Mouse (Mus musculus): ENCODE results near the gene Hrh1.

Gene Hrh1

DNA sequence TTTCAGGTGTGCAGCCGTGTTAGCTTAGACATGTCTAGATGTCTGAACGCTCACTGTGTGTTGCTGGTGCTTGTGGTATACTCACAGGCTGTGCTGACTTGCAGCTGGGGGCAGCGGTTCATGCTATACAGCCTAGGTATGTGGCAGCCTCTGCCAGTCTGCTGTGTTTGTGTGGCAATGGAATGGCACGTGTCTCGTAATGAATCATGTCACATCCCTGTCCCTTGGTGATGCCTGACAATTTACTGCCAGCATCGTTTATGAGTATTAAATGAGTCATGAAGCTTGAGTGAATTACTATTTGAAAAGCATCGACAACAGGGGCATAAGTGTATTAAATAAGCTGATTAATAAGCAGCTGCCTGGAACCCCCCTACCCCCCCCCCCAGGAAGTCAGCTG is 9.3 kb downstream of the Hrh1 start:
- DNase-seq: no peak

DNA sequence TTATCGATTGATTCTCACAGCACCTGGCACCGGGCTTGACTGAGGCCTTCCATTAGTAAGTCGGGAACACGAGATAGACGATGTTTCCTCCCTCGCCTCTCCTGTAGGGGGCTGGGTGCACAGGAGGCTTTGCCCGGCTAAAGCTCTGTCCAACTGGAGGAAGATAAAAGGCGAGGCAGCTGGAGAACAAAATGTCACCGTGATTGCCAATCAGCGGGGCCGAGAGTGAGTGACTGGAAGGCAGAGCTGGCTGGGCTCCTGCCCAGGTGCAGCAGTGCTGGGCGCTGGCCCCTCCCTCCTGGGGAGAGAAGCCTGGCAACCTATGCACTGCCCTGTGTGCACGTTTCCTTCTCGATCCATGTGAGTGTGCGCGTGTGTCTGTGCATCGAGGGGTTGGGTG is 10.5 kb downstream of the Hrh1 start:
- DNase-seq: no peak

DNA sequence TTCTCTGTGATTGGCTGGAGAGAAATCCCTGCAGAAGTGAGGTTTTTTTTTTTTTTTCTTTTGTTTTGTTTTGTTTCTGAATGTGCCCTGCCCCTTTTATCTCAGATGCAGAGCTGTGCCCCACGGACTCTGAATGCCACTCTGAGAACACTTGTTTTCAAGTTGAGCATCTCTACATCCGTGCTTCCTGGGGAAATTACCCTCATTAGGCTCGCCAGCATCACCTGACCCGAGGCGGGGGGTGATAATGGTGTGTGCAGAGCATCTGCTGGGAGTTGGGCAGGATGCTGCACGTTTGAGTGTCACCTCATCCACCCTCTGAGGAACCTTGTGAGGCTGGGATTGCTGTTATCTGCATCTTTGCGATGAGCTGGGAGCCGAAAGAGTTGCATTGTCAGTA is 14.2 kb downstream of the Hrh1 start:
- DNase-seq: no peak

- DNase-seq: no peak
Measured at GRCm38 (mm10) chr6:114414510-114414909, 16.8 kb downstream of the Hrh1 start.

DNA sequence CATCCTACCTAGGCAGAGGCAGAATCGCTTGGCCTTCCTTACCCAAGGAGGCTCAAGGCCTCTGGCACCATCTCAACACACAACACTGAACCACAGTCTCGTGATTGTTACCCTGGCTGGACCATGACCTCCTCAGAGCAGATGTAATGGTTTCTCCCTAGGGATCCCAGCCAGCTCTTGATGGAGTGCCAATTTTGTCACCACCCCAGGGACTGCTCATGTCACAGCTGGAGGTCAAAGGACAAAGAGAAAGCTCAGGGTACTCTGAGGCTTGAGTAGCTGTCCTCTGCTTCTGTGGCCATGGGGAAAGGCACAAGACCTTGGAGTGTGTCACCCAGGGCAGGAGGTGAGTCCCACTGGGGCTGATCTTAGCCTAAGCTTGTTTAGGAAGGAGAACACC is 20.3 kb downstream of the Hrh1 start:
- peak; percentile 53 for DNase-seq

DNA sequence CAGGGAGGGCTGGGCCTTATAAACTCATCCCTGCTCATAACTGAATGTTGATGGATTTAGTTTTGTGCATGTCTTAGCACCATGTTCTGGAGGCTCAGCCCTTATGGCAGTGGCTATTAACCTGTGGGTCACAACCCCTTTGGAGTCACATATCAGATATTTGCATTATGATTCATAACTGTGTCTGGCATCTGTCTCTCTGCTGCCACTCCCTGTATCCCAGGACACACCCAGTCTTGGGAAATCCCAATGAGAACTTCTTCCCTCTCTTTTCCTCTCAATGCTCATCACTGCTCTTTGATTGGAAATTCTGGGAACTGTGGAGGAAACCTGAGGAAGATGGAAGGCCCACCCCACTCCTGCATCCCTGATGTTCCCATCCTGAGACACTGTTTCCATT is 23.3 kb downstream of the Hrh1 start:
- DNase-seq: no peak

- peak; percentile 38 for DNase-seq
Measured at GRCm38 (mm10) chr6:114423051-114423676, 25.4 kb downstream of the Hrh1 start.

DNA sequence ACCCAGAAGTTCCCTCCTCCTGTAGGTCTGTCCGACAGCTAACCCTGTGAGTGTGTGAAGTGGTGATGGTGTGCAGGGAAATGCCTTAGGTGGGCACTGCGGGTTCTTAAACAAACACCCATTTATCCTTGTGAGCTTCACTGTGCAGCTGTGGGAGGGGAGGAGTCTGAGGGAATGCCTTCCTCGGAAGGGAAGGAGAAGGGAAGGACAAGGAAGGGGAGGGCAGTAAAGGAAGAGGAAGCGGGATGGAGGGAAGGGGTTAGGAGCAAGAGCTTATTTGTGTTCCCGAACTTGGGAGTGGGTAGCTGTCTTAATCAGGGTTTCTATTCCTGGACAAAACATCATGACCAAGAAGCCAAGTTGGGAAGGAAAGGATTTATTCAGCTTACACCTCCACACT is 27.6 kb downstream of the Hrh1 start:
- no peak for DNase-seq

GRCm38 (mm10) chr6:114427641-114428040 is 29.9 kb downstream of the Hrh1 start:
- DNase-seq: no peak

DNA sequence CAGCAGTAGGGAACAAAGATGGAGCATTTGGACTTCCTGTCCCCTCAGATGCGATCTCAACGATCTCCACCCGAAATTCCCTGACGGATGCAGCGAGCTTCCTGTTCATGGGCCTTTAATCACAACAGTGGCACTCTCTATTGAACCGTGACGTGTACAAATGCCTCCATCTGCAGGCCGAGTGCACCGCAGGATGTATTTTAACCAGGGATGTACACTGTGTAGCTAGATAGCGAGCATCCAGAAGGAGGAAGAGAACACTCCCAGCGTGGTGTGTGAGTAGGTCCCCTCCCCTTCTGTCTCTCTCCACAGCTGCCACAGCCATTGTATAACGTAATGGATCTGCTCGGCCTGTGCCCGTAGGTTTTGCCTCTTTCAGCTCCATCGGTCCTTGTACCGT is 31.1 kb downstream of the Hrh1 start:
- peak; percentile 59 for DNase-seq

DNA sequence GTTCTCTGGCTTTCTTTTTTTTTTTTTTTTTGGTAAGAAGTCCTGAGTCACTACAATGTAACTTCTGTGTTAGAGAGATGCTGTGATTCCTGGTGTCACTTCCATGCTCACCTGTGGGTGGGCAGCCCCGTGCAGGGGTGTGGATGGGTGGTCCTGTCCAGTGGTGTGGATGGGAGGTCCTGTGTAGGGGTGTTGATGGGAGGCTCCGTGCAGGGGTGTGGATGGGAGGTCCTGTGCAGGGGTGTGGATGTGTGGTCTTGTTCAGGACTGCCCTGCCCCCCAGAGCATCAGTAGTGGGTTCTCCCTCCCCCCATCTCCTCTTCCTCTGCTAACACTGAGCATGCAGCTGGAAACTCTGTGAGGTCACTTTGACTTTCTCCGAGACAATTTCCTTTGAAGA is 34.9 kb downstream of the Hrh1 start:
- peak; percentile 14 for DNase-seq

- no peak for DNase-seq
Measured at GRCm38 (mm10) chr6:114434524-114434923, 36.8 kb downstream of the Hrh1 start.

DNA sequence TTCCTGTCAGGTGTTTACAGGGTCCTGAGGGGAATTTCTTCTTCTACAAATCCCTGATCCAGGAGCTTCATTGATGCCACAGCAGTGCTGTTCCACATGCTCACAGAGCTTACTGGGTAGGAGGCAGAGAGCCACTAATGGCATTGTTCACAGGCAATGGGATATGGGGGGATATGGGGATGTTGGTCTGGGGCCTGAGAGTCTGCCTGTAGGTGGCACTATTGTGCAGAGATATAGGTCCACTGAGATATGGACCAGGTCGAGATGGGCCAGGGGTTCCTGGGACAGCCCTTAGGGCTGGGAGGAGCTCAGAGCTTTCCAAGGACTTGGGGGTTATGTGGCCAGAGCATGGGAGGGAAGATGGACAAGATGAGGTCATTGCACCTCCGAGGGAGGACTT is 42.6 kb downstream of the Hrh1 start:
- DNase-seq: no peak

DNA sequence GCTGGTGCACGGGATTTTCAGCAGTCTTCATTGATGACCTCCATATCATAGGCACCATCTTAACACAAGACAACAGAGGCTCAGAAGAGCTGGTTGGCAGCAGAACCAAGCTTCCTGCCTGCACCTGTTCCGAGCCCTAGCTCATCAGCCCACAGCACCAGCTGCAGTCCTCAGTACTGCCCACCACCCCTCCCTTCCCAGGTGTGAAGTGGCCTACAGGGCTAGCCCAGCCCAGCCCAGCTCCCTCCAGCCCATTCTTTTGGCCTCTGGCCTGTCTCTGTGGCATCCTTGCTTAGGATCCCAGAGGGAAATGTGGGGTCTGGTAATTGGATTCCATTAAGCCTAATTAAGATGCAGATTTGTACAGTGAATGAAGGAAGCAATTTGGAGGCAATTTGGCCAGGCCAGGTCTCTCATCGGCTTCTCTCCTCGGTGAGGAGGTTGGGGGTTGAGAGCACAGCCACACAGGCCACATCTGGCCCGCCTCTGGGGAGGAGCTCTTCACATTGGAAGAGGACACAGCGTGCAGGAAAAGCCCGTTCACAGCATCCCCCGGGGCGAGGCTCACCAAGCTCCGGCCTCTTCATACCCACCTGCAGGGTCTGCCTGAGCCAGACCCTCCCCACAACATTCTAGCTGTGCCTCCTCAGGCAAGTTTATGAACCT is 43.2 kb downstream of the Hrh1 start:
- DNase-seq: no peak

GRCm38 (mm10) chr6:114444247-114444844 is 46.6 kb downstream of the Hrh1 start:
- DNase-seq: no peak

- peak; percentile 64 for DNase-seq
Measured at GRCm38 (mm10) chr6:114444976-114445375, 47.2 kb downstream of the Hrh1 start.

GRCm38 (mm10) chr6:114448888-114449287 is 51.2 kb downstream of the Hrh1 start:
- no peak for DNase-seq

GRCm38 (mm10) chr6:114455267-114455666 is 57.5 kb downstream of the Hrh1 start:
- DNase-seq: no peak

- peak; percentile 12 for DNase-seq
Measured at GRCm38 (mm10) chr6:114456255-114457042, 58.7 kb downstream of the Hrh1 start.

GRCm38 (mm10) chr6:114457299-114457698 is 59.6 kb downstream of the Hrh1 start:
- DNase-seq: no peak

GRCm38 (mm10) chr6:114458191-114458590 is 60.5 kb downstream of the Hrh1 start:
- DNase-seq: no peak

GRCm38 (mm10) chr6:114459969-114460368 is 62.2 kb downstream of the Hrh1 start:
- DNase-seq: no peak

DNA sequence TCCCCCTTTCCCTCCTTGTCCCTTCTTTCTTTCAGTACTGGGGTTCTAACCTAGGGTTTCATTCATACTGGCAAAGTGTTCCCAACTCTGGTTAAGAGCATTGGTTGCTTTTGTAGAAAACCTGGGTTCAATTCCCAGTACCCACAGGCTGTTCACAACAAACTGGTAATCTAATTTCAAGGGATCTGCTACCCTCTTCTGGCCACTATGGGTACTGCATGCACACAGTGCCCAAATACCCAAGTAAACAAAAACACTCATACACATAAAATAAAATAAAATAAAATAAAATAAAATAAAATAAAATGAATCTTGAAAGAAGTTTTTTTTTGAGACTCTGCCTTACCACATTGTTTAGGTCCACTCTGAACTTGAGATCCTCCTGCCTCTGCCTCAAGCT is 63.8 kb downstream of the Hrh1 start:
- DNase-seq: no peak

DNA sequence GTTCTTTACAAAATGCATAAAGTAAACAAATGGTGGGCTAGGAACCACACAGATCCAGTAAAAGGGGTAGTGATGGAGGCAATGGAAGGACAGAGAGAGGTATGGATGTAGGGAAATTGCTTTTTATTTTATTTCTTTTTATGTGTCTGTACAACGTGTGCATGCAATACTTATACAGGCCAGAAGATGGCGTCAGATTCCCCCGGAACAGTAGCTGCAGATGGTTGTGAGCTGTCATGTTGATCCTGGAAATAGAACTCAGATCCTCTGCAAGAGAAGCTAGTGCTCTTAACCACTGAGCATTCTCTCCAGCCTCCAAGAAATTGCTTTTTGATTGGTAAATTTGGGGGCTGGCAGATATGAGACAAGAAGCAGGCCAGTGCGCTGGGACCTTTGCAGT is 65.0 kb downstream of the Hrh1 start:
- DNase-seq: no peak

All from kidney, postnatal 14 days (tissue).